Mouse (Mus musculus) neural tube, embryonic 13.5 days (tissue): ENCODE measurements around the gene Rgs14. TPM values are rescaled to one million over a fixed set of nuclear protein-coding genes. Genes with fewer than 3 reads are reported as not detected.
A peak's percentile ranks its signal among the peaks of the same experiment; 100 is the strongest.

Experiments
- ATAC-seq: fragments of 200-750 bp; cut with Nextera tagmentation; 2 replicates; pipeline ENCODE4 v1.8.0; 2017; ENCODE audit warnings: low read depth, mild to moderate bottlenecking, moderate TSS enrichment, moderate library complexity
- H3K27ac ChIP-seq: fragments of 300-500 bp; sonication (generic); replicated peaks from 2 replicates; pipeline ENCODE4 v1.5.1; 2015; ENCODE audit warnings: moderate library complexity, mild to moderate bottlenecking, inconsistent platforms
- H3K27me3 ChIP-seq: fragments of 300-500 bp; sonication (generic); 2 replicates; pipeline ENCODE4 v1.6.1; 2015; ENCODE audit warnings: mild to moderate bottlenecking, inconsistent platforms
- H3K36me3 ChIP-seq: fragments of 300-500 bp; sonication (generic); 2 replicates; pipeline ENCODE4 v1.6.1; 2015; ENCODE audit warnings: mild to moderate bottlenecking, inconsistent platforms
- H3K4me1 ChIP-seq: fragments of 300-500 bp; sonication (generic); replicated peaks from 2 replicates; pipeline ENCODE4 v1.6.1; 2015; ENCODE audit warnings: inconsistent platforms
- H3K4me2 ChIP-seq: fragments of 300-500 bp; sonication (generic); 2 replicates; pipeline ENCODE4 v1.6.1; 2015; ENCODE audit warnings: inconsistent platforms, mild to moderate bottlenecking, moderate library complexity
- H3K4me3 ChIP-seq: fragments of 300-500 bp; sonication (generic); 2 replicates; pipeline ENCODE4 v1.5.1; 2015; ENCODE audit warnings: mild to moderate bottlenecking, inconsistent platforms
- H3K9ac ChIP-seq: fragments of 300-500 bp; sonication (generic); 2 replicates; pipeline ENCODE4 v1.6.1; 2015; ENCODE audit warnings: moderate library complexity, mild to moderate bottlenecking, inconsistent platforms
- H3K9me3 ChIP-seq: fragments of 300-500 bp; sonication (generic); 2 replicates; pipeline ENCODE4 v1.6.1; 2016; ENCODE audit warnings: inconsistent platforms
- WGBS: fragments of 180-500 bp; shearing (Covaris S2); methylation state at CpG from one replicate; pipeline ENCODE4 v1.1.7; 2015; 5-methylcytosine and 5-hydroxymethylcytosine counted together
- polyA plus RNA-seq: library from polyadenylated mRNA; unstranded; fragments of >200 nt; fragmentation: Nextera tagmentation; extraction: Ambion mirVana; gene quantifications from 2 replicates; pipeline ENCODE4 v1.2.1, GENCODE M21; 2015

The Rgs14 gene
- polyA plus RNA-seq, 1 experiment from 2014 or later = 0.13 TPM

- H3K4me1 ChIP-seq = peaks cover 9% of the 10 kb centered on the region
- no peak for ATAC-seq
- no peak overlapping the region for H3K4me3 ChIP-seq
- no peak overlapping the region for H3K4me2 ChIP-seq
- no peaks in the 10 kb centered on the region for H3K9me3 ChIP-seq
- 75% methylated on average over 13 of the region's 13 CpGs for WGBS
- H3K27ac ChIP-seq = no peak overlapping the region
- peaks cover 34% of the 10 kb centered on the region for H3K27me3 ChIP-seq
- H3K9ac ChIP-seq = no peak overlapping the region
- no peaks in the 10 kb centered on the region for H3K36me3 ChIP-seq
Measured at GRCm38 (mm10) chr13:55412643-55413307, 43.2 kb downstream of the Rgs14 start.

- Histone ChIP-seq H3K4me1 (peaks cover 11% of the 10 kb centered on the region), H3K9me3 (no peaks in the 10 kb centered on the region), H3K4me3 (no peak overlapping the region), H3K36me3 (no peaks in the 10 kb centered on the region), H3K27me3 (peaks cover 37% of the 10 kb centered on the region), H3K9ac (no peak overlapping the region), H3K27ac (no peak overlapping the region), H3K4me2 (no peak overlapping the region)
- no peak for ATAC-seq
- WGBS = 79% methylated on average over 12 of the region's 12 CpGs
Measured at GRCm38 (mm10) chr13:55413333-55413732, 43.8 kb downstream of the Rgs14 start.

DNA sequence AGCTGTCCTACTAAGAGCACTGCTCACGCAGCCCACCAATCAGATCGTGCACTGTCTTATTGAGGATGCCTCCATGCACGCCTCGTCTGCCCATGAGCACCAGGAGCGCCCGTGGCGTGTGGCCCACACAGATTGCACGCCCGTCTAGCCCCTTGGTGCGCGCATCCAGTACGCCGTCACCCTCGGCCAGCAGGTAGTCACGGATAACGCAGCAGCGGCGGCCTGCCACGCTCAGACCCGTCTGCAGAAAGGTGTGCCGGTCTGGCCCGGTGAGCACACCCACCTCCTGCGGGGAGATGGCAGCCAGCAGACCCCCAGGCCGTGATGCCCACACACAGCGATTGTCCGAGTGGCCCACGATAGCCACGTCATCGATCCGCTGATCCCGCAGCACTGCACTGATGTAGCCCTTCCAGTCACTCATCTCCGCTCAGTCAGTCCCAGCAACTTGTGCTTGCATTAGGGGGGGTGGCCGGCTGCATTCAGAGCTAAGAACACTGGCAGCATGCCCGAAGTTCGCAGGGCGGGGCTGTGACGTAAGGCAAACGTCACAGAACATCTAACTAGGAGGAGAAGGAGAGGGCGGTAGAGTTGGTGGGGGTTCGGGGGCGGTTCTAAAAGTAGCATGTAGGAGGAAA, 45.3 kb downstream of the Rgs14 start, which contains the start of gene Pfn3:
Gene Pfn3 (minus strand): TSS at position 490 of the 638 bp plus-strand sequence.
- H3K27me3 ChIP-seq = peaks cover 53% of the 10 kb centered on the region

GRCm38 (mm10) chr13:55418004-55418403, 48.5 kb downstream of the Rgs14 start:
- WGBS = 12% methylated on average over 12 of the region's 12 CpGs
- peak; percentile 38; the same call in 1 of the 2 replicates for ATAC-seq
- Histone ChIP-seq H3K4me3 (no peak overlapping the region), H3K9me3 (no peaks in the 10 kb centered on the region), H3K36me3 (no peaks in the 10 kb centered on the region), H3K9ac (0 out of 2 replicates have a peak overlapping the region, but pooled peaks have one; percentile 43), H3K27ac (no peak overlapping the region), H3K27me3 (peaks cover 77% of the 10 kb centered on the region), H3K4me2 (peak overlapping the region; percentile 34), H3K4me1 (peaks cover 28% of the 10 kb centered on the region)

More for the DNA sequence above, 45.3 kb downstream of the Rgs14 start, which contains the start of gene Pfn3:
- WGBS = 9% methylated on average over 41 of the region's 41 CpGs
- peak within 1 kb of the TSS; percentile 72 for H3K9ac ChIP-seq
- no peaks in the 10 kb centered on the region for H3K36me3 ChIP-seq
- H3K9me3 ChIP-seq = no peaks in the 10 kb centered on the region
- no peak within 1 kb of the TSS for H3K27ac ChIP-seq
- H3K4me3 ChIP-seq = peak within 1 kb of the TSS; percentile 41
- ATAC-seq = peak; percentile 62
- H3K4me2 ChIP-seq = peak within 1 kb of the TSS; percentile 67
- H3K4me1 ChIP-seq = peaks cover 11% of the 10 kb centered on the region

GRCm38 (mm10) chr13:55419142-55419541, 49.6 kb downstream of the Rgs14 start:
- H3K27me3 ChIP-seq = peaks cover 66% of the 10 kb centered on the region
- 73% methylated on average over 5 of the region's 5 CpGs for WGBS
- H3K4me1 ChIP-seq = peaks cover 28% of the 10 kb centered on the region
- no peak overlapping the region for H3K27ac ChIP-seq
- no peak for ATAC-seq
- no peak overlapping the region for H3K4me3 ChIP-seq
- H3K9me3 ChIP-seq = no peaks in the 10 kb centered on the region
- H3K4me2 ChIP-seq = no peak overlapping the region
- H3K36me3 ChIP-seq = no peaks in the 10 kb centered on the region
- no peak overlapping the region for H3K9ac ChIP-seq

GRCm38 (mm10) chr13:55420018-55420932, 50.7 kb downstream of the Rgs14 start:
- Histone ChIP-seq H3K4me1 (peaks cover 19% of the 10 kb centered on the region), H3K9ac (no peak overlapping the region), H3K27me3 (peaks cover 59% of the 10 kb centered on the region), H3K4me2 (peak overlapping the region; percentile 47), H3K4me3 (peak overlapping the region; percentile 14; the same call in 1 of the 2 replicates), H3K36me3 (no peaks in the 10 kb centered on the region), H3K9me3 (no peaks in the 10 kb centered on the region), H3K27ac (no peak overlapping the region)
- ATAC-seq = peak; percentile 29; the same call in 1 of the 2 replicates
- 30% methylated on average over 51 of the region's 51 CpGs for WGBS

GRCm38 (mm10) chr13:55420933-55421800, 51.6 kb downstream of the Rgs14 start:
- Histone ChIP-seq H3K9me3 (no peaks in the 10 kb centered on the region), H3K27me3 (peaks cover 59% of the 10 kb centered on the region), H3K4me1 (peaks cover 19% of the 10 kb centered on the region), H3K4me2 (peak overlapping the region; percentile 47), H3K4me3 (peak overlapping the region; percentile 14; the same call in 1 of the 2 replicates), H3K27ac (no peak overlapping the region), H3K36me3 (no peaks in the 10 kb centered on the region), H3K9ac (0 out of 2 replicates have a peak overlapping the region, but pooled peaks have one; percentile 45)
- peak; percentile 75 for ATAC-seq
- WGBS = 15% methylated on average over 35 of the region's 35 CpGs

DNA sequence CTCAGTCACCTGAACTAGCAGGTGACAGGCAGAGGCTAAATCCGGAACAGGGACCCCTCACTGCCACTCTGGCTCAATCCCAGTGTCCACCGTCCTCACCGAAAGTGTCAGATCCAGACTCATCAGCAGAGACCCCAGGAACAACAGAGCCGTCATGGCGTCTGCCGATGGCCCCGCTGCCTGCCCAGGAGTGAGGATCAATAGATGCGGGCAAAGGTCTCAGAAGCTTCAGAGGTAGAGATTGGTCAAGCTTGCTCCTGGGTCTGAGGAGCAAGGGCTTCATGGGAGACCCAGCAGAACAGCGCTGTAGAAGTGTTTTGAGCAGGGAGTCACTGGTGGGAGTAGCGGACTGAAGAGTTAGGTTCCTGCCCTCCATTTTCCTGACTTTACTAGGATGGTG, 57.1 kb downstream of the Rgs14 start, which contains the start of gene F12:
Gene F12 (minus strand): TSS at position 181 of the 400 bp plus-strand sequence.
- Histone ChIP-seq H3K27ac (no peak within 1 kb of the TSS), H3K4me1 (peaks cover under 1% of the 10 kb centered on the region; the same call in 1 of the 2 replicates), H3K4me3 (no peak within 1 kb of the TSS), H3K36me3 (no peaks in the 10 kb centered on the region), H3K27me3 (peaks cover 18% of the 10 kb centered on the region), H3K9me3 (no peaks in the 10 kb centered on the region), H3K9ac (no peak within 1 kb of the TSS), H3K4me2 (no peak within 1 kb of the TSS)
- 93% methylated on average over 10 of the region's 10 CpGs for WGBS
- no peak for ATAC-seq

DNA sequence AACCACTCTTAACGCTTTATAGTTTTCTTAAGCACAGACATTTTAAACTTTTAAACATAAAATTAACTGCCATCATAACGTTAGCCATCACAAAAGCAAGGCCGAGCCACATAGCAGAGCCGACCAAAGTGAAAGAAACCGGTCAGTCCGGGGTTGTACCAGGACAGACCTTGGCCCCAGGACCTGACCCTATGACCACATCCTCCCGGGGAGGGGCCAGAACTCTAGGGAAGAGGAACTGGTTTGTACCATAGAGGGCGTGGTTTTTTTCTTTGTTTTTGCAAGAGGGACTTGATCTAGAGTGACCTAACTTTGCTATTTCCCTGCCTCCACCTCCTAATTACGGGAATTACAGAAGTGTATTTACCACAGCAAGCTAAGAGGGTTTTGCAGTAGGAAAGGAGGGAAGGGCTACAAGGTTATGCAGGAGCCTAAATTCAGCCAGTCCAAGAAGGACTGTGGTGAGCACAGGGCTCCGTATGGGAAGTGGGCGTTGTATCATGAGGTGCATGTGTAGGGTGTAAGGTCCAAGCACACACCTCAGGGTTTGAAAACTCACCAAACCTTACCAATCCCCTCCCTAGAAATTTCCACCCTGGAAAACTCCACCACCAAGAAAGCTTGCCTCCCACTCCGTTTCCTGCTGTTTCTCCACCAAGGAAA, 59.8 kb downstream of the Rgs14 start:
- H3K9me3 ChIP-seq = no peaks in the 10 kb centered on the region; the same call in 1 of the 2 replicates
- no peaks in the 10 kb centered on the region for H3K36me3 ChIP-seq
- H3K4me2 ChIP-seq = no peak overlapping the region
- H3K4me3 ChIP-seq = no peak overlapping the region
- no peak for ATAC-seq
- H3K27ac ChIP-seq = no peak overlapping the region
- H3K9ac ChIP-seq = no peak overlapping the region
- H3K27me3 ChIP-seq = peaks cover 5% of the 10 kb centered on the region; the same call in 1 of the 2 replicates
- WGBS = 78% methylated on average over 12 of the region's 12 CpGs
- no peaks in the 10 kb centered on the region for H3K4me1 ChIP-seq

DNA sequence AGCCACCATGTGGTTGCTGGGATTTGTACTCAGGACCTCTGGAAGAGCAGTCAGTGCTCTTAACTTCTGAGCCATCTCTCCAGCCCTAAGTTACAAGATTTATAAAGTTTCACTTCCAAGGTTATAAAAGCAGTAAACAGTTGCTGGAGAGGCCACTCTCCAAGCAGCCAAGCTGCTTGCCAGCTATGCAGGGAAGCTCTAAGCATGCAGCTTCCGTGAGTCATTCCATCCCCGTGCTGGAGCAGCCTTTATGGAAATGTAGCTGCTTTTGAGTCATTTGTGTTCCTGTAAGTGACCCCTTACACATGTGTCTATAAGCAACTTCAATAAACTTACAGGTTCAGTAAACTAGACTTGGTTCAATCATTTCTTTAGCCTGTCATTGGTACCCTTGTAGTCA, 61.0 kb downstream of the Rgs14 start:
- Histone ChIP-seq H3K36me3 (no peaks in the 10 kb centered on the region), H3K4me2 (no peak overlapping the region), H3K9me3 (no peaks in the 10 kb centered on the region; the same call in 1 of the 2 replicates), H3K4me3 (no peak overlapping the region), H3K4me1 (no peaks in the 10 kb centered on the region), H3K27ac (no peak overlapping the region), H3K27me3 (peaks cover 5% of the 10 kb centered on the region; the same call in 1 of the 2 replicates), H3K9ac (no peak overlapping the region)
- no peak for ATAC-seq
- 74% methylated on average over 2 of the region's 2 CpGs for WGBS
